Mouse (Mus musculus): Measurements from ENCODE around the gene Lgr5. TPM values are rescaled to one million over a fixed set of nuclear protein-coding genes. Genes with fewer than 3 reads are reported as not detected.

Lgr5 gene
- polyA plus RNA-seq, 1 experiment from 2014 or later, result 5.3 TPM

GRCm38 (mm10) chr10:115448614-115449013, 139.0 kb downstream of the Lgr5 start:
- Histone ChIP-seq H3K36me3 (no peaks in the 10 kb centered on the region), H3K9me3 (no peaks in the 10 kb centered on the region), H3K4me3 (replicated peaks) (no peak overlapping the region), H3K9ac (no peak overlapping the region), H3K27me3 (replicated peaks) (no peaks in the 10 kb centered on the region), H3K27ac (no peak overlapping the region), H3K4me2 (replicated peaks) (no peak overlapping the region), H3K4me1 (replicated peaks) (no peaks in the 10 kb centered on the region)
- WGBS, result 92% methylated on average over 13 of the region's 13 CpGs
- no peak for ATAC-seq

- Histone ChIP-seq H3K27ac (no peak overlapping the region), H3K27me3 (replicated peaks) (no peaks in the 10 kb centered on the region), H3K9ac (no peak overlapping the region), H3K36me3 (no peaks in the 10 kb centered on the region), H3K4me2 (replicated peaks) (no peak overlapping the region), H3K4me1 (replicated peaks) (no peaks in the 10 kb centered on the region), H3K4me3 (replicated peaks) (no peak overlapping the region), H3K9me3 (no peaks in the 10 kb centered on the region)
- no peak for ATAC-seq
- 86% methylated on average over 4 of the region's 4 CpGs for WGBS
Measured at GRCm38 (mm10) chr10:115437286-115437685, 150.3 kb downstream of the Lgr5 start.

GRCm38 (mm10) chr10:115425351-115425750, 162.2 kb downstream of the Lgr5 start:
- peaks cover 28% of the 10 kb centered on the region for H3K36me3 ChIP-seq
- H3K4me1 ChIP-seq (replicated peaks), result no peaks in the 10 kb centered on the region
- no peak overlapping the region for H3K4me3 ChIP-seq (replicated peaks)
- H3K9me3 ChIP-seq, result no peaks in the 10 kb centered on the region
- 80% methylated on average over 2 of the region's 2 CpGs for WGBS
- ATAC-seq, result no peak
- H3K4me2 ChIP-seq (replicated peaks), result no peak overlapping the region
- no peaks in the 10 kb centered on the region for H3K27me3 ChIP-seq (replicated peaks)
- H3K9ac ChIP-seq, result no peak overlapping the region
- no peak overlapping the region for H3K27ac ChIP-seq

GRCm38 (mm10) chr10:115421976-115422375, 165.6 kb downstream of the Lgr5 start:
- no peaks in the 10 kb centered on the region for H3K9me3 ChIP-seq
- ATAC-seq, result no peak
- no peak overlapping the region for H3K27ac ChIP-seq
- H3K4me2 ChIP-seq (replicated peaks), result no peak overlapping the region
- WGBS, result 90% methylated on average over 4 of the region's 4 CpGs
- no peak overlapping the region for H3K9ac ChIP-seq
- H3K4me3 ChIP-seq (replicated peaks), result no peak overlapping the region
- H3K27me3 ChIP-seq (replicated peaks), result no peaks in the 10 kb centered on the region
- H3K36me3 ChIP-seq, result peaks cover 14% of the 10 kb centered on the region
- H3K4me1 ChIP-seq (replicated peaks), result no peaks in the 10 kb centered on the region

- Histone ChIP-seq H3K9ac (no peak overlapping the region), H3K9me3 (no peaks in the 10 kb centered on the region), H3K4me1 (replicated peaks) (no peaks in the 10 kb centered on the region), H3K4me2 (replicated peaks) (no peak overlapping the region), H3K27me3 (replicated peaks) (no peaks in the 10 kb centered on the region), H3K4me3 (replicated peaks) (no peak overlapping the region), H3K36me3 (peaks cover 20% of the 10 kb centered on the region), H3K27ac (no peak overlapping the region)
- 85% methylated on average over 3 of the region's 3 CpGs for WGBS
- ATAC-seq, result no peak
Measured at GRCm38 (mm10) chr10:115414056-115414455, 173.5 kb downstream of the Lgr5 start.

- no peak overlapping the region for H3K9ac ChIP-seq
- no peak for ATAC-seq
- peaks cover 20% of the 10 kb centered on the region for H3K36me3 ChIP-seq
- no peak overlapping the region for H3K4me3 ChIP-seq (replicated peaks)
- H3K27me3 ChIP-seq (replicated peaks), result no peaks in the 10 kb centered on the region
- H3K9me3 ChIP-seq, result no peaks in the 10 kb centered on the region
- no peak overlapping the region for H3K4me2 ChIP-seq (replicated peaks)
- no peaks in the 10 kb centered on the region for H3K4me1 ChIP-seq (replicated peaks)
- 88% methylated on average over 2 of the region's 2 CpGs for WGBS
- H3K27ac ChIP-seq, result no peak overlapping the region
Measured at GRCm38 (mm10) chr10:115413496-115413895, 174.1 kb downstream of the Lgr5 start.

GRCm38 (mm10) chr10:115406393-115406792, 181.2 kb downstream of the Lgr5 start:
- H3K4me1 ChIP-seq (replicated peaks), result no peaks in the 10 kb centered on the region
- H3K27me3 ChIP-seq (replicated peaks), result no peaks in the 10 kb centered on the region
- no peaks in the 10 kb centered on the region for H3K9me3 ChIP-seq
- peak; percentile 45; the same call in 1 of the 2 replicates for ATAC-seq
- no peak overlapping the region for H3K9ac ChIP-seq
- H3K4me2 ChIP-seq (replicated peaks), result no peak overlapping the region
- no peak overlapping the region for H3K27ac ChIP-seq
- 64% methylated on average over 6 of the region's 6 CpGs for WGBS
- H3K36me3 ChIP-seq, result peaks cover 12% of the 10 kb centered on the region
- H3K4me3 ChIP-seq (replicated peaks), result no peak overlapping the region

Other genes starting within 250 kb of the Lgr5 start
- 27.1 and 29.4 TPM in 2 replicates for gene Tmem19, start 225.3 kb downstream of the Lgr5 start, polyA plus RNA-seq (2015; fragmentation: Nextera tagmentation; extraction: Ambion mirVana)
- 20.5 and 22.2 TPM in 2 replicates for gene Thap2, start 203.3 kb downstream of the Lgr5 start, polyA plus RNA-seq (2015; fragmentation: Nextera tagmentation; extraction: Ambion mirVana)
- gene Zfc3h1, start 202.8 kb downstream of the Lgr5 start, polyA plus RNA-seq (2015; fragmentation: Nextera tagmentation; extraction: Ambion mirVana), result 17.0 and 17.1 TPM in 2 replicates
- gene A930009A15Rik, start 17.8 kb downstream of the Lgr5 start, polyA plus RNA-seq (2015; fragmentation: Nextera tagmentation; extraction: Ambion mirVana), result not detected in 2 replicates
- 205 and 222 TPM in 2 replicates for gene Tspan8, start 229.1 kb upstream of the Lgr5 start, polyA plus RNA-seq (2015; fragmentation: Nextera tagmentation; extraction: Ambion mirVana)